Mouse (Mus musculus) urinary bladder, postnatal 25 days (tissue): ENCODE measurements at regions not wholly inside any gene's neighbourhood (a gene's known extent, or its start where the extent isn't known, plus 50 kb on each side); places are given as distances from the start of the nearest gene placed in this dataset.

Experiments
- DNase-seq: peaks from one replicate; pipeline ENCODE4 v3.0.0; 2022; ENCODE audit warnings: low spot score

DNA sequence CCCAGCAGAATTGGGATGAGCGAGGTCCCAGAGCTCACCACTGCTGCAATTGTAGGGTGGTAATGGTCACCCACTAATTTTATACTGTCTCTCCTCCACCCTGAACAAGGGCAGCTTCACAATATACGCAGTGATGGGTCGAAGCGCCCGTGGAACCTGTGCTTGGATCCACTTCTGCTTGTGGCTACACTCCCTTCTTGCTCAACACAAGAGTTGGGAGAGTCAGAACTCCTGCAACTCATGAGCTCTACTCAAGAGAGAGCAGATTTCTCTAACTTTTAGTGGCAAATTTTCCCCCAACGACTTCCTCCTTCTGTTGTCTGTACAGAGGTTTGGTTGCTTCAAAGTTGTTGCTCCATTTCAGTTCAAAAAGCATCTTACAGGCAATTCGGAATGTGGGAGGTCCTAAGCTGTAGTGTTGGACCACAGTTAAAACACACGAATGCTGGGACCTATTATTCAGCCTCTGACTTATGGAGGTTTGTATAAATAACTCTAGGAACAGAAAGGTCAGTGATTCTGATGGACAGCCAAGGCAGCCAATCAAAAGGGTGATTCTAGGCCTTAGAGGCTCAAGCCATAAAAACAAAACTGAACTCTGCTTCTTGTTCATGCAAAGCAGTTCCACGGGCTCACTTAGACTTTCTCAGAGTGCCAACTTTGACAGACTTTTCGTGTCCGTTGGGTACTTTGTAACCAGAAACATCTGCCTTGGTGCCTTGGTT is 227.8 kb upstream of the Meis1 start:
- DNase-seq = no peak

GRCm38 (mm10) chr11:19253605-19254004 is 234.8 kb upstream of the Meis1 start:
- no peak for DNase-seq

GRCm38 (mm10) chr11:19254183-19254582 is 235.4 kb upstream of the Meis1 start:
- DNase-seq = no peak

DNA sequence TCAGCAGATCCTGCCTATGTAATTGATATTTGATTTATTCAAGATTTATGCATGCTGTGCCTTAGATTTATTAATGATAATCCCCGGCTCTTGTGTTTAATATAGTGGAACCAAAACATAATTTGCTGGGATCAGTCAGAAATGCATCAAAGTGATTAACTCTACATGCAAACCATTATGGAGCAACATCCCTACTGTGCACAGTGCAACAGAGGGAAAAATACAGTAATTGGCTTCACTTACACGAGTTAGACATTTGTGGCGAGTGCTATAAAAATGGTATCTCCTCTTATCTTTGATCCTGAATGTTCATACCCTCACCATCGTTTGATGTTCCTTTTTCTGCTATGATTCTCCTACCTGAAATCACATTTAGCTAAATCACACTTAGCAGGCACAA is 238.8 kb upstream of the Meis1 start:
- no peak for DNase-seq

DNA sequence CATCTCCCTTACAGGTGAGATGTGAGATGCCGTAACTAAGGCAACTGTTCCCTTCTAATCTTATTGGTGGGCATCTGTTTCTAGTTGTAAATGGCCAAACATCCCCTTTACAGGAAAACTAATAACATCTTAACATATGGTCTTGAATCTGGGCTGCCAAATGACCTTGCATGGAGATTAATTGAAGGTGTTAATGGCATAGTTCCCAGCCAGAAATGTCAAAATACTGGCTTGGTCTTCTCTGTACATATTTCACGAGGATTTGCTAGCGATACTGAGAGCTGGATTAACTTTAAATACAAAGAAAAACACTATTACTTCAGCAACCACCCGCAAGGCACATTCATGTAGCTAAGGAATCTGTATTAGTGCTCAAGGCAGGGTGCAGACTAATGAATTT is 244.0 kb upstream of the Meis1 start:
- DNase-seq = no peak

DNA sequence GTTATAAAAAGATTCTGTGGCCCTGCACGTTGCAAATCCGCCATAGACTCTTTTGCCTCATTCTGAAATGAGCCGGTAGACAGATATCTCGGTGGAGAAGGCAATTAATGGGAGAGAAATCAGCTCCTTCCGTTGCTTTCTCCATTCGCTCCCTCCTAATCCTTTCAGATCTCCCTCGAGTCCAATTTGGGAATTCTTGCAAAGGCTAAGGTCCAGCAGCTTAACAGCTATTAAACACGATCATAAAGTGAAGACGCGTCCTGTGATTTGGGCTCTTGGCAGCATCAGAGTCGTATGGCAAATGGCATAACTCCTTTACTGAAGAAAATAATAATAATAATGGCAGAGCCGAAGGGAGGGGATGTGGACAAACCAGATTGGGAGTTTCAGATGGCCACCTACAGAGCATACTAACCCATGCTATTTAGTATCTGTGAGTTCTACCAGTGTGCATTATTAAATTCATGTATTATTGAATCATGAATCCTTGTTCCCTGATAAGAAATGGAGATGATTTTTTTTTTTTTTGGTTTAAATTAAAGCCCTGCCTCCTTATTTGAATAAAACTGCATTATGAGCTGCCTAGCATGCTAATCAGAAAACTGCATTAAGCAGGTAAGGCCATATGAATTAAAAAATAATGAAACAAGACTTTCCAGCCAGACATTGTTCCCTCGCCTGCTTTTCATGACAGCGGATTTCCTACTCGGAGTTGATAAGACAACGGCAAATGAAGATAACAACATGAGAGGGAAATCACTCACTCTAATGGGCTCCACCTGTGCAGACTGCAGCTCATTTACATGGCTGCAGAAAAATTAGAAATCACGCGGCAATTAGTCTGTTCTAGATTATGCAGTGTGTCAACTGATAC is 246.2 kb upstream of the Meis1 start:
- no peak for DNase-seq

DNA sequence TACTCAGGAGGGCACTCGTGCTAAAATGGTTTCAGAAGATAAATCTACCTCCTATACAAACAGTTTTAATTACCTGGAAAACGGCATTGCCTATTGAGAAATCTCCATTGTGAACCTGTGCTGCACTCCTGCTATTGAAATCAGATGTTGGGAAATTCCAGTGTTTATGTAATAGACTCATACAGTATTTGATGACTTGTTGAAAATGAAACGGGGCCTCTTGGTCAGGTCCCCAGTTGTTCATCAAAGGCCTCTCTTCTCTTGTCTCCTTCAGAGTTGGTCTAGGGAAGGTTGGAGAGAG is 246.8 kb upstream of the Meis1 start:
- DNase-seq = no peak

DNA sequence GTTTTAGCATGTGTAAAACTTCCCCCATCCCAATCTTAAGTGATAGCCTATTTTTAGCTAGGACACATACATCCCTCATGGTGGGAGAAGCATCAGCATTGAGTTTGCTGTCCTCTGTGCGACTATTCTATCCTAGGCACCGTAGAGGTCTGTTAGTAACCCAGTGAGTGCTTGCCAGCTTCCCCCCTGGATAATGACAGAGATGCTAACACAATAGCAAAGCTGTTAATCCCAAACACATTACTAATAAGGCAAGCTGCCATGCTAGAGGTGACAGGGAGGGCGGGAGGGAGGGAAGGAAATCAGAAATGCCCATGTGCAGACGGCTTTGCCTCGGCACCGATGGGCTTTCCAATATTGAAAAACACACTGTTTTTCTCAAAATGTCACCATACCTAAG is 272.2 kb upstream of the Meis1 start:
- DNase-seq = no peak

GRCm38 (mm10) chr11:19299411-19299810 is 280.6 kb upstream of the Meis1 start:
- no peak for DNase-seq

DNA sequence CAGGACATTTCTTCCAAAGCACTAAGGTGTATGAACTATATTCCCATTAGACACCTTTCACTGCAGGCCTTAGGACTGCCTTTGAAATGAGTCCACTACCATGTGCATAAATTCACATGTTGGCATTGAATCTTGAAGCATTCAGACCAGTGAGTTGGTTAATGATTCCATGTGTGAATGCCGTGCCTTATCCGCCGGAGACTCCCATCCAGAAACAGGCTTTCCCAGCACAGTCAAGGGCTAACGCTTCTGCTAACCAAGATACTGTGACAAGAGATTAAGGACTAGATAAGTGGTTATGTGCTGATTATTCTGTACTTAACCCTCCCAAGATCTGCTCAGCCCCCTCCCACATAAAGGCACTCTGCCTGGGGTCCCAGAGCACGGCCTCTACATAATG is 287.9 kb upstream of the Meis1 start:
- no peak for DNase-seq

DNA sequence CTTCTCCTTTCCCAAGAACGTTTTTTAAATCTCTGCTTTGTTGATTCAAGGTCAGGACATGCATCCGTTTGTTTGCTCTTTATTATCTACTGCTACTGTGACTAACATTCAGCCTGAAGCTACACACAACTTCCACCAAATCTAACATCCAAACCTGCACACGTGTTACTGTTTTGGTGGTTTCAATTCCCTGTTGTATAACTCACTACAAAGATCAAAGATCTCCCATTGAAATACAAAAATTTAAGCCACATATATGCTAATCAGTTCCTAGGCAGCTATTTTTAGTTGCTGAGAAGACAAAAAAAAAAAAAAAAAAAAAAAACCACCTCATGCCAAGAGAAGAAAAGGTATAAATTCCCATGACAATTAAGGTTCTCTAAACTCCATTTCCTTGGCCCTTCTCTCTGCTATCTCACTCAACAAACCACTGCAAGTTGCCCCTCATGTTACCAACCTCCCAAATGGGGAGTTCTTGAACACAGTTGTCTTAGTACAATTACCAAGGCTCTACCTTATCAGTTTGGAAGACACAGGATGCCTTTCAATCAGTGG is 312.0 kb upstream of the Meis1 start:
- no peak for DNase-seq

- no peak for DNase-seq
Measured at GRCm38 (mm10) chr11:19332274-19332673, 313.5 kb upstream of the Meis1 start.

- no peak for DNase-seq
Measured at GRCm38 (mm10) chr11:19332727-19333126, 313.9 kb upstream of the Meis1 start.

DNA sequence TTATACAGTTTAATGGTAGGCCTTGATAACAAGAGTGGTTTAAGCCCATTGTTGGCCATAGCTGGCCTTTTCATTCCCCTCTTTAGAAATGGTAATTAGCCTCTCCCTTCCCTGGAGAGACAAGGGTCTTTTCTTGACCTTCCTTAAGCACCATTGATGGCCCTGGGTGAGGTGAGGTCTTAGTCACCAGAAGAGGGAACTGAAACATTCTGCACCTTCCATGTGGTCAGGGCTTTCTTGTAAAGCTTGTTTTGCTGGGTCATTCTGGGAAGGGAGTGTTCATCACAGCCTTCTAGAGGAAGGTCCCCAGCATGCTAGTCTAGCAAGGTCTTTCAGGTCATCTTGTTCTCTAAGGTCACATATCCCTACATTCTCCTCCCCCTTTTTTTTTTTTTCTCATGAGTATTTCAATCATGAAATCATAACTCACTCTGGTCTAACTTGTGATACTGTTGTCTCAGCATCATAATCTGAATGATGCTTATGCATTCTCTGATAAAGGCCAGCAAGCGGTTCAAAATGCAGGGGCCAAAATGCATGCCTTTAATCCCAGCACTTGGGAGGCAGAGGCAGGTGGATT is 315.2 kb upstream of the Meis1 start:
- DNase-seq = no peak

GRCm38 (mm10) chr11:19335384-19335783 is 316.6 kb upstream of the Meis1 start:
- DNase-seq = no peak

DNA sequence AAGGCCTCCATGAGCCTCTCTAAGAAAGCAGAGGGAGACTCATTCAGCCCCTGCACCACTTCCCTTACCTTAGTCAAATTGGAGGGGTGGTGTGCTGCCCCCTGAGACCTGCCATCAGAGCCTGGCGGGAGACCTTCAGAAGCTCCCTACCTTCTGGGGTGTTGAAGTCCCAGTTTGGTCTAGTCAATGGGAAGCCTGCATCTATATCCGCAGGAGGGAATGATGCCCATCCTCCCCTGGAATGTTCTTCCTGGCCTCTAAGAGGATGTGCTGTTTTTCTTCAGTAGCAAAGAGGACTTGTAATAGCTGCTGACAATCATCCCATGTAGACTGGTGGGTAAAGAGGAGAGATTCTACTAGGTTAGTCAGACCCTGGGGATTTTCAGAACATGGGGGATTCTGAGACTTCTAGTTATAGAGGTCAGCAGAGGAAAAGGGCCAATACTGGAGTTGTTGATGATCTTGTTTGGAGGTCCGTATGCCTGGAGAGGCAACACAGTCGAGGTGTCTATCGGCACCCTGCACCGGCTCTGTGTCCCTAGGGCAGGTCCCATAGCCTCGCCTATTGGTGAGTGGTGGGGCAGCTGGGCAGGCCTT is 321.0 kb upstream of the Meis1 start:
- no peak for DNase-seq

DNA sequence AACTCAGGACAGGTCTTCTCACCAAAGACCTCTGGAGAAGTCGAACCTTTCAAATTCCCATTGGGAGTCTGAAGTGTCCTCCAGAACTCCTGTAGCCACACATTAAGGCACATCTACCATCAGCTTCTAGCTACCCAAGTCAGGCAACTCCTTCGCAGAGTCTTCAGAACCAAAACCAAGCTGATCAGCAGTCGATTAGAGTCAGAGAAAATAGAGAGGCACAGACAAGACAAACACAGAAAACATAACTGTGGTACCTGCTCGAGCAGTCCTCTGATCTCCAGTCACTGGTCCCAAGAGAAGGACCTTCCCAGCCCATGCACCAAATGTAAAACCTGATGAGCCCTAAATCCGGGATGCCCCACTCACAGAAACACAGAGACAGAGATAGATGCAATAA is 322.1 kb upstream of the Meis1 start:
- no peak for DNase-seq

- DNase-seq = no peak
Measured at GRCm38 (mm10) chr11:19341379-19341778, 322.6 kb upstream of the Meis1 start.

DNA sequence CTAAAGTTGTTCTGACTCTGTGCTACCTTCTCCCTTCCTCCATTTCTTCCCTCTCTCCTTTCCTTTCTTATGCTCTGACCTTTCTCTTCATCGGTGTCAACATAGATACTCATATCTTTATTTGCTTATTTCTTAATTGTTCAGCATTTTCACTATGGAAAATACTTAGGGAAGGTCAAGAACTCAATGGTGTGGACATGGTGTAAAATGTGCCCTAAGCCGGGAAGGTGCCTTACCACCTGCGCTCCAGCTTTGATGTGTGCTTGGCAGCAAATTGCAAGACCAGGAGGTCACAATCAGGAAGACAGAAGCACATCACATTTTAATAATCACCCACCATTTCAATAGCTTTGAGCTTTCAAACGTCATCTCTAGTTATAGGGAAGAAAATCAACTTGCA is 324.0 kb upstream of the Meis1 start:
- no peak for DNase-seq

- no peak for DNase-seq
Measured at GRCm38 (mm10) chr11:19346276-19346826, 327.6 kb upstream of the Meis1 start.

DNA sequence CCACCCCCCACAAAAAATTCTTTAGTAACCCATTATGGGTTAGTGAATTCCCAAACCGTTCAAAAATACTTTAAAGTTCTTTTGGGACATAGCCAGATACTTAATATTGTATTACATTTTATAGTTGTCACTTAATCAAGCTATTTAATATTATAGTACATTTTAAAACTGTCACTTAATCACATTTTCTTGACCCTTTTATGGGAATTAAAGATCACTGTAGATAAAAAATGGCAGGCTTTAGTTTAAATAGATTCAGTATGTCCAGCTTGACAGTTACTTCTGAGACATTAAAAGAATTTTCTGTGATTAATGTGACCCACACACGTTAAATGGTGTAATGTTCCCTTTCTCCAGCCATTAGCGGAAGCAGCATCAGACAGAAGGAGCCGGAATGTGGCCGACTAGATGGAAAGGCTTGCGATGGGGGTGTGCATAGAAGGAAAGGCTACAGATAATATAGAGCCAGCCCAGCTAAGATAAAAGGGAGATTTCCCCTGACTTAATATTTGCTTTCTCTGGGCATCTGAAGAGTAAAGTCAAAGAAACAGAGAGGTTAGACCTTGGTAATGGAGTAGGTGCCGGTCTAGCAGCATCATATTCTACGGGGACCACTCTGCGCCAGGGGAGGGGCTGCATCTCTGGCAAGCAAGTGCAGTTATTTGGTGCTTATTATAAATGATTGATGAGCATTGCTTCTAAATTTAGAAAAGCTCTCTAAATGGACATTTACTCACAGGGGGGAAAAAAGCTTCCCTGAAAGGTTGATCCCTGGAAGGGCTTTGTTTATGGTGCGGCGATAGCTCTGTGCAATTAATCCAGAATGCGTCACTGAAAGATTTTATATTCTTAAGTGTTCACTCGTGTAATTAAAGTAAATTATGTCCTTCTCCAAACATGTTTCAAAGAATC is 331.8 kb upstream of the Meis1 start:
- no peak for DNase-seq
